In the genomic region with DNA sequence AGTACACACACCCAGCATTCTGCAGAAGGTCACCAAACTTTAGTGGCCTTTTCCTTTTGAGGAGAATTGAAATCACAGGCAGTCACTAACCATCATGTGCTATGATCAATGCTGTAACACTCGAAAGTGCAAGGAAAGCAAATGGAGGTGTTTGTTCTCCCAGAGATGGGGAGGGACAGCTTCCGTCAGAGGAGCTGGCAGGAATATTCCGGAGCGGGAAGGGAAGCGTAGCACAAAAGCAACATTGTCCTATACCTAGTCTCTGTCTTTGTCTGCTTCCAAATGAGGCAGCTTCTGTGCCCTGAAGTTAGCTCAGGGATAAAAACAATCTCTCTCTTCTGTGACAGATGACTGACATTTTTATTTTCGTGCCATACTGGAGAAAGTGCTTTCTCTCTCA, we compare ENCODE assay signal across 28 mouse cellular contexts. TPM values are rescaled to one million over a fixed set of nuclear protein-coding genes. Genes with fewer than 3 reads are reported as not detected.
DNase-seq lines count a peak whose midpoint lies in the region; ATAC-seq and TF ChIP-seq lines count a peak whose summit lies in the region.
"Had no signal": no experiment of that assay in that cellular context is flagged by ENCODE, and none has a peak within 500 bp of the region (broad histone marks: within the 10 kb centered on the region; RNA-seq: fewer than 3 reads in every experiment).

No protein-coding gene starts in this region.

- TF ChIP-seq EP300 in ES-Bruce4 (IDR thresholded peaks at IDR 0.05; ENCODE audit: insufficient read depth, low read depth, low read length): 0 out of 2 replicates have a peak, but pooled peaks have one; percentile 13

- no peak for DNase-seq in forebrain, embryonic 10.5 days (ENCODE audit: extremely low spot score, low spot score)
- DNase-seq in hindbrain, embryonic 10.5 days (ENCODE audit: low spot score): peak; percentile 8
- DNase-seq in hindbrain, embryonic 11.5 days (ENCODE audit: low spot score): no peak
- peak; percentile 66 for DNase-seq in brain, adult 2 months (ENCODE audit: low read depth, low spot score)
- no peak for DNase-seq in cerebellum, postnatal 25 days
- DNase-seq: adrenal gland, adult 2 months; adrenal gland, postnatal 36 days; cerebellum, adult 8-10 months; cerebellum, postnatal 36 days; gastrocnemius, postnatal 25 days; heart, adult 18-20 months; heart, postnatal 14 days; kidney, adult 11 months; kidney, postnatal 14 days; layer of hippocampus, adult 9-11 months; liver; lung, adult 2 months; lung, postnatal 10 days; thymus, postnatal 14 days had no signal

- 0 out of 2 replicates have a peak overlapping the region, but pooled peaks have one; percentile 7 for H3K9ac ChIP-seq in forebrain, embryonic 15.5 days (replicated peaks)
- no peak overlapping the region for H3K9ac ChIP-seq in hindbrain, embryonic 11.5 days (ENCODE audit: low read depth, low read length)
- H3K9ac ChIP-seq in ES-Bruce4 (ENCODE audit: low read depth, poor library complexity, severe bottlenecking): no peak overlapping the region
- H3K9ac ChIP-seq: embryonic facial prominence, embryonic 15.5 days; hindbrain, embryonic 12.5 days; liver, embryonic 14.5 days had no signal

- H3K4me2 ChIP-seq in forebrain, embryonic 15.5 days (replicated peaks): no peak overlapping the region
- H3K4me2 ChIP-seq in hindbrain, embryonic 11.5 days (replicated peaks; ENCODE audit: low read depth, low read length): no peak overlapping the region
- H3K4me2 ChIP-seq: embryonic facial prominence, embryonic 15.5 days; hindbrain, embryonic 12.5 days; midbrain, embryonic 11.5 days had no signal

- H3K36me3 ChIP-seq in forebrain, embryonic 15.5 days: no peaks in the 10 kb centered on the region
- H3K36me3 ChIP-seq in forebrain, embryonic 10.5 days (replicated peaks): no peaks in the 10 kb centered on the region
- H3K36me3 ChIP-seq in hindbrain, embryonic 10.5 days: no peaks in the 10 kb centered on the region
- no peaks in the 10 kb centered on the region for H3K36me3 ChIP-seq in hindbrain, embryonic 11.5 days (ENCODE audit: control insufficient read depth, insufficient read depth, low read length)
- H3K36me3 ChIP-seq in ES-Bruce4 (ENCODE audit: control insufficient read depth, insufficient read depth, low read length, poor library complexity, severe bottlenecking): no peaks in the 10 kb centered on the region
- H3K36me3 ChIP-seq: embryonic facial prominence, embryonic 10.5 days; embryonic facial prominence, embryonic 15.5 days; hindbrain, embryonic 12.5 days had no signal

- no peak for TF ChIP-seq POLR2A in ES-Bruce4 (IDR thresholded peaks at IDR 0.05; ENCODE audit: insufficient read depth, low read length)

- H3K27me3 ChIP-seq in forebrain, embryonic 15.5 days: peaks cover 3% of the 10 kb centered on the region; the same call in 1 of the 2 replicates
- peaks cover 93% of the 10 kb centered on the region for H3K27me3 ChIP-seq in forebrain, embryonic 10.5 days (ENCODE audit: poor library complexity, severe bottlenecking)
- H3K27me3 ChIP-seq in hindbrain, embryonic 10.5 days (ENCODE audit: insufficient read depth, poor library complexity, severe bottlenecking): peaks cover 62% of the 10 kb centered on the region
- no peaks in the 10 kb centered on the region for H3K27me3 ChIP-seq in hindbrain, embryonic 11.5 days (ENCODE audit: control insufficient read depth, insufficient read depth, low read length)
- H3K27me3 ChIP-seq in ES-Bruce4 (ENCODE audit: control insufficient read depth, insufficient read depth, low read length, poor library complexity, severe bottlenecking): no peaks in the 10 kb centered on the region
- H3K27me3 ChIP-seq: embryonic facial prominence, embryonic 15.5 days had no signal

- no peaks in the 10 kb centered on the region for H3K9me3 ChIP-seq in forebrain, embryonic 15.5 days
- H3K9me3 ChIP-seq in forebrain, embryonic 10.5 days: no peaks in the 10 kb centered on the region
- H3K9me3 ChIP-seq in hindbrain, embryonic 10.5 days: no peaks in the 10 kb centered on the region
- no peaks in the 10 kb centered on the region for H3K9me3 ChIP-seq in hindbrain, embryonic 11.5 days (ENCODE audit: control insufficient read depth, low read length)
- no peaks in the 10 kb centered on the region for H3K9me3 ChIP-seq in ES-Bruce4 (replicated peaks; ENCODE audit: control insufficient read depth, insufficient read depth, low read length, poor library complexity, severe bottlenecking)
- H3K9me3 ChIP-seq: embryonic facial prominence, embryonic 10.5 days; embryonic facial prominence, embryonic 15.5 days; hindbrain, embryonic 12.5 days had no signal

- no peak for ATAC-seq in forebrain, embryonic 15.5 days (replicated peaks)
- ATAC-seq in hindbrain, embryonic 11.5 days (ENCODE audit: low FRiP score): no peak
- ATAC-seq: activated CD4-positive, CD25-positive, alpha-beta regulatory T cell, adult 4 months; CD4-positive, CD25-positive, alpha-beta regulatory T cell, adult 4 months had no signal

- no peak overlapping the region for H3K4me3 ChIP-seq in forebrain, embryonic 15.5 days
- no peak overlapping the region for H3K4me3 ChIP-seq in forebrain, embryonic 10.5 days
- no peak overlapping the region for H3K4me3 ChIP-seq in hindbrain, embryonic 10.5 days
- H3K4me3 ChIP-seq in hindbrain, embryonic 11.5 days (ENCODE audit: low read depth, low read length): no peak overlapping the region
- no peak overlapping the region for H3K4me3 ChIP-seq in ES-Bruce4 (ENCODE audit: low read depth, low read length)
- H3K4me3 ChIP-seq: embryonic facial prominence, embryonic 10.5 days; embryonic facial prominence, embryonic 15.5 days; hindbrain, embryonic 12.5 days had no signal

- peaks cover 7% of the 10 kb centered on the region for H3K4me1 ChIP-seq in forebrain, embryonic 15.5 days
- H3K4me1 ChIP-seq in forebrain, embryonic 10.5 days: peaks cover 23% of the 10 kb centered on the region
- H3K4me1 ChIP-seq in hindbrain, embryonic 10.5 days (replicated peaks): peaks cover 18% of the 10 kb centered on the region
- H3K4me1 ChIP-seq in hindbrain, embryonic 11.5 days (replicated peaks; ENCODE audit: control insufficient read depth, insufficient read depth, low read length): no peaks in the 10 kb centered on the region
- H3K4me1 ChIP-seq in ES-Bruce4 (ENCODE audit: control insufficient read depth, insufficient read depth, low read length): peaks cover 7% of the 10 kb centered on the region
- H3K4me1 ChIP-seq: embryonic facial prominence, embryonic 15.5 days had no signal

- no peak for TF ChIP-seq CTCF in ES-Bruce4 (IDR thresholded peaks at IDR 0.05; ENCODE audit: low read depth, low read length)

- H3K27ac ChIP-seq in forebrain, embryonic 15.5 days (replicated peaks): 0 out of 2 replicates have a peak overlapping the region, but pooled peaks have one; percentile 32
- no peak overlapping the region for H3K27ac ChIP-seq in forebrain, embryonic 10.5 days
- no peak overlapping the region for H3K27ac ChIP-seq in hindbrain, embryonic 10.5 days
- no peak overlapping the region for H3K27ac ChIP-seq in hindbrain, embryonic 11.5 days (ENCODE audit: low read depth, low read length)
- no peak overlapping the region for H3K27ac ChIP-seq in ES-Bruce4 (ENCODE audit: insufficient read depth, low read length)
- H3K27ac ChIP-seq: embryonic facial prominence, embryonic 10.5 days; embryonic facial prominence, embryonic 15.5 days; hindbrain, embryonic 12.5 days; liver, embryonic 14.5 days had no signal

- WGBS in forebrain, embryonic 15.5 days: 16% methylated on average over 6 of the region's 6 CpGs
- WGBS in forebrain, embryonic 10.5 days: 41% methylated on average over 6 of the region's 6 CpGs
- 39% methylated on average over 6 of the region's 6 CpGs for WGBS in hindbrain, embryonic 10.5 days
- WGBS in hindbrain, embryonic 11.5 days: 33% methylated on average over 6 of the region's 6 CpGs

RNA-seq across cellular contexts. Expression of a gene that starts 15.5 kb away (rescaled TPM):
- polyA plus RNA-seq in forebrain, embryonic 15.5 days (2015; fragmentation: Nextera tagmentation; extraction: Ambion mirVana): 65.8 and 72.4 TPM in 2 replicates
- 31.0 and 31.4 TPM in 2 replicates for polyA plus RNA-seq in forebrain, embryonic 10.5 days (2016; fragmentation: Nextera tagmentation; extraction: Ambion mirVana)
- polyA plus RNA-seq in hindbrain, embryonic 10.5 days (2016; fragmentation: Nextera tagmentation; extraction: Ambion mirVana): 44.1 and 59.1 TPM in 2 replicates
- polyA plus RNA-seq in hindbrain, embryonic 11.5 days (2014; fragmentation: Nextera tagmentation; extraction: Ambion mirVana): 47.3 and 53.5 TPM in 2 replicates
- 40.3 and 42.5 TPM in 2 replicates for polyA plus RNA-seq in ES-Bruce4 (2011; ENCODE audit: insufficient read depth, insufficient read length, low read depth, missing spikeins)

Comparison
In these comparisons a context has a peak if more than half of its experiments do, and no peak if none do; other contexts are left out.
1. DNase-seq: peak in hindbrain, embryonic 10.5 days (single experiment) and brain, adult 2 months (single experiment); none in forebrain, embryonic 10.5 days (single experiment), hindbrain, embryonic 11.5 days (single experiment) and cerebellum, postnatal 25 days (0 of 2).